ENCODE assay signal across 27 mouse cellular contexts in genomic region chr16:55484391-55484790, GRCm38 (mm10).
"Had no signal": no experiment of that assay in that cellular context is flagged by ENCODE, and none has a peak within 500 bp of the region (broad histone marks: within the 10 kb centered on the region; RNA-seq: fewer than 3 reads in every experiment).

No protein-coding gene starts in this region.

- ATAC-seq: forebrain, embryonic 13.5 days; forebrain, embryonic 15.5 days; forebrain, embryonic 16.5 days; forebrain, postnatal 0 days had no signal

- H3K9ac ChIP-seq: embryonic facial prominence, embryonic 12.5 days; embryonic facial prominence, embryonic 13.5 days; embryonic facial prominence, embryonic 15.5 days; forebrain, embryonic 12.5 days; forebrain, embryonic 13.5 days; forebrain, embryonic 15.5 days; forebrain, postnatal 0 days had no signal

- H3K4me3 ChIP-seq: embryonic facial prominence, embryonic 10.5 days; embryonic facial prominence, embryonic 12.5 days; embryonic facial prominence, embryonic 13.5 days; embryonic facial prominence, embryonic 15.5 days; erythroblast, embryonic 14.5 days; forebrain, embryonic 10.5 days; forebrain, embryonic 12.5 days; forebrain, embryonic 13.5 days; forebrain, embryonic 15.5 days; gastrocnemius, adult 2 months; heart, adult 2 months; heart, embryonic 10.5 days had no signal

- H3K9me3 ChIP-seq: embryonic facial prominence, embryonic 10.5 days; embryonic facial prominence, embryonic 12.5 days; embryonic facial prominence, embryonic 13.5 days; embryonic facial prominence, embryonic 15.5 days; forebrain, embryonic 10.5 days; forebrain, embryonic 12.5 days; forebrain, embryonic 13.5 days; forebrain, embryonic 15.5 days; heart, embryonic 10.5 days had no signal

- H3K27ac ChIP-seq: embryonic facial prominence, embryonic 10.5 days; embryonic facial prominence, embryonic 12.5 days; embryonic facial prominence, embryonic 13.5 days; embryonic facial prominence, embryonic 15.5 days; forebrain, embryonic 10.5 days; forebrain, embryonic 12.5 days; forebrain, embryonic 13.5 days; forebrain, embryonic 15.5 days; gastrocnemius, adult 2 months; heart, adult 2 months; heart, embryonic 10.5 days had no signal

- H3K36me3 ChIP-seq: embryonic facial prominence, embryonic 10.5 days; embryonic facial prominence, embryonic 12.5 days; embryonic facial prominence, embryonic 13.5 days; embryonic facial prominence, embryonic 15.5 days; forebrain, embryonic 10.5 days; forebrain, embryonic 12.5 days; forebrain, embryonic 15.5 days; heart, embryonic 10.5 days had no signal

- H3K4me2 ChIP-seq: embryonic facial prominence, embryonic 12.5 days; embryonic facial prominence, embryonic 13.5 days; embryonic facial prominence, embryonic 15.5 days; forebrain, embryonic 12.5 days; forebrain, embryonic 13.5 days; forebrain, embryonic 15.5 days had no signal

- DNase-seq: cerebellum, adult 9-10 months; cerebellum, adult 9-11 months; cerebellum, postnatal 10 days; cerebellum, postnatal 14 days; cerebellum, postnatal 25 days; cerebellum, postnatal 36 days; embryo, embryonic 11 days; forebrain, postnatal 0 days; gastrocnemius, adult 2 months; gastrocnemius, postnatal 10 days; gastrocnemius, postnatal 14 days; gastrocnemius, postnatal 25 days; gastrocnemius, postnatal 36 days; heart, adult 11 months; heart, adult 18-20 months; heart, adult 2 months had no signal

- H3K4me1 ChIP-seq: embryonic facial prominence, embryonic 10.5 days; embryonic facial prominence, embryonic 12.5 days; embryonic facial prominence, embryonic 13.5 days; embryonic facial prominence, embryonic 15.5 days; forebrain, embryonic 10.5 days; forebrain, embryonic 12.5 days; forebrain, embryonic 13.5 days; forebrain, embryonic 15.5 days; heart, embryonic 10.5 days had no signal

- H3K27me3 ChIP-seq: embryonic facial prominence, embryonic 12.5 days; embryonic facial prominence, embryonic 13.5 days; embryonic facial prominence, embryonic 15.5 days; forebrain, embryonic 12.5 days; forebrain, embryonic 13.5 days; forebrain, embryonic 15.5 days had no signal
